8 mouse cellular contexts compared by ENCODE assay signal in the genomic region with DNA sequence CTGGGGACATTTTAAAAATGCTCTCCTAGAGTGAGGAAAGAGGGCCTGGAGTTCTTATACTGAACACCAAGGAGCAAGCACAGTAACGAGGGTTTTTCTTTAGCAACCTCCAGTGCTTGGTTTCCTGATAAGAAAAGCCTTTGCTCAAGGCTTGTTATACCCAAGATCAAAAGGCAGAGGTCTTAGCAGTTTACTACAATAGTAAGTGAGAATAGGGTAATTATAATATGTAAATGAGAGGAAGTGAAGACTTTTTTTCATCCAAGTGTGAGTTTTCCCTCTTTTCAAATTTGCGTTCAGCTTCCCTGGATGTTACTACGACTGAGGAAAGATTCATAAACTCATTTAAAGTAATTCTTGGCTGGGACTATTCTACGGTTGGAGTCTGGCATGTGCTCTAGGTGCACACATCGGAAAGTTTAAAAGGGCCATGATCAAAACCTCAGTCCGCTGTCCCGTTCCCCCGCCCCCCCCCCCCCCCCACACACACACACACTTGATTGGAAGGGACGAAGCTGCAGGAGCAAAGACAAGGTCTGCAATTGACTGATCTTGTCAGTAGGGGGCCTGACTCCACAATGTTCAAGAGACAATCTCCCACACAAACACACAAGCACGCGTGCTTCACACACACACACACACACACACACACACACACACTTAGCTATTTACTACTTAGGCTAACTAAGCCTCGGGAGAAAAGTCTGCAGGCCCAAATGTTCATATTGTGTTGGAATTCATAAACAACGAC. TPM values are rescaled to one million over a fixed set of nuclear protein-coding genes. Genes with fewer than 3 reads are reported as not detected.
DNase-seq lines count a peak whose midpoint lies in the region; ATAC-seq and TF ChIP-seq lines count a peak whose summit lies in the region.

No protein-coding gene starts in this region.

- DNase-seq in ovary, postnatal 36 days (ENCODE audit: low spot score), result peak; percentile 38
- DNase-seq in ovary, postnatal 14 days (ENCODE audit: low spot score), result no peak
- DNase-seq in cerebellum, adult 11-12 months, result peak; percentile 78
- DNase-seq in heart, postnatal 36 days, result peak; percentile 60 to 68
- peak; percentile 56 to 89 for DNase-seq in layer of hippocampus, adult 18-20 months (ENCODE audit: low spot score in 2 of 2)
- DNase-seq in lung, embryonic 14.5 days, result peak; percentile 86

- peak overlapping the region; percentile 100 for H3K4me2 ChIP-seq in forebrain, embryonic 15.5 days (replicated peaks)
- peak overlapping the region; percentile 90 for H3K4me2 ChIP-seq in lung, embryonic 14.5 days
- peak overlapping the region; percentile 99 for H3K4me2 ChIP-seq in neural tube, embryonic 15.5 days

- peaks cover 17% of the 10 kb centered on the region for H3K27me3 ChIP-seq in forebrain, embryonic 15.5 days
- peaks cover 17% of the 10 kb centered on the region for H3K27me3 ChIP-seq in lung, embryonic 14.5 days (ENCODE audit: insufficient read depth, low read length)
- H3K27me3 ChIP-seq in neural tube, embryonic 15.5 days (replicated peaks), result peaks cover 45% of the 10 kb centered on the region

- intact Hi-C loops in heart, postnatal 36 days (cut with DNase I), result loop anchor here (2.0 to 10.0 kb wide), 4 partner anchors 121 to 737 kb away; no protein-coding TSS in a partner anchor

- ATAC-seq in forebrain, embryonic 15.5 days (replicated peaks), result no peak
- ATAC-seq in lung, embryonic 14.5 days (ENCODE audit: insufficient read depth), result no peak
- ATAC-seq in neural tube, embryonic 15.5 days (ENCODE audit: low FRiP score), result no peak

- WGBS in forebrain, embryonic 15.5 days, result 3% methylated on average over 13 of the region's 13 CpGs
- WGBS in lung, embryonic 14.5 days, result 5% methylated on average over 13 of the region's 13 CpGs
- 5% methylated on average over 13 of the region's 13 CpGs for WGBS in neural tube, embryonic 15.5 days

- H3K36me3 ChIP-seq in forebrain, embryonic 15.5 days, result no peaks in the 10 kb centered on the region
- 0 out of 2 replicates have a peak, but pooled peaks cover 7% of the 10 kb centered on the region for H3K36me3 ChIP-seq in lung, embryonic 14.5 days (ENCODE audit: insufficient read depth)
- H3K36me3 ChIP-seq in neural tube, embryonic 15.5 days, result no peaks in the 10 kb centered on the region

- H3K27ac ChIP-seq in forebrain, embryonic 15.5 days (replicated peaks), result peak overlapping the region; percentile 48
- H3K27ac ChIP-seq in lung, embryonic 14.5 days (ENCODE audit: low read depth), result peak overlapping the region; percentile 83
- peak overlapping the region; percentile 70; the same call in 1 of the 2 replicates for H3K27ac ChIP-seq in neural tube, embryonic 15.5 days (replicated peaks)

- peak overlapping the region; percentile 62 for H3K9ac ChIP-seq in forebrain, embryonic 15.5 days (replicated peaks)
- peak overlapping the region; percentile 65 for H3K9ac ChIP-seq in lung, embryonic 14.5 days
- H3K9ac ChIP-seq in neural tube, embryonic 15.5 days (replicated peaks), result no peak overlapping the region

- peaks cover 30% of the 10 kb centered on the region for H3K4me1 ChIP-seq in forebrain, embryonic 15.5 days
- H3K4me1 ChIP-seq in lung, embryonic 14.5 days (ENCODE audit: insufficient read depth), result 0 out of 2 replicates have a peak, but pooled peaks cover 3% of the 10 kb centered on the region
- H3K4me1 ChIP-seq in neural tube, embryonic 15.5 days, result peaks cover 40% of the 10 kb centered on the region

- TF ChIP-seq CTCF in lung, embryonic 14.5 days (IDR thresholded peaks at IDR 0.05; ENCODE audit: low read depth), result peak; percentile 66

- H3K9me3 ChIP-seq in forebrain, embryonic 15.5 days, result no peaks in the 10 kb centered on the region
- peaks cover under 1% of the 10 kb centered on the region; the same call in 1 of the 2 replicates for H3K9me3 ChIP-seq in lung, embryonic 14.5 days (ENCODE audit: low read depth, low read length)
- no peaks in the 10 kb centered on the region for H3K9me3 ChIP-seq in neural tube, embryonic 15.5 days (replicated peaks)

- peak overlapping the region; percentile 73 for H3K4me3 ChIP-seq in forebrain, embryonic 15.5 days
- H3K4me3 ChIP-seq in lung, embryonic 14.5 days (ENCODE audit: low read depth, low read length), result peak overlapping the region; percentile 73
- peak overlapping the region; percentile 81 for H3K4me3 ChIP-seq in neural tube, embryonic 15.5 days (replicated peaks)

RNA-seq across cellular contexts. Expression of a gene that starts 6.4 kb away (rescaled TPM):
- polyA plus RNA-seq in forebrain, embryonic 15.5 days (2015; fragmentation: Nextera tagmentation; extraction: Ambion mirVana), result 22.2 and 31.9 TPM in 2 replicates
- total RNA-seq in heart, postnatal 36 days (2021), result 1 to 10 TPM; 1.2 to 4.5 TPM
- total RNA-seq in layer of hippocampus, adult 18-20 months (2021), result 10 to 100 TPM; 71.6 to 74.3 TPM
- 5.1 and 5.9 TPM in 2 replicates for polyA plus RNA-seq in lung, embryonic 14.5 days (2014; fragmentation: Nextera tagmentation; extraction: Ambion mirVana)
- 16.8 and 21.0 TPM in 2 replicates for polyA plus RNA-seq in neural tube, embryonic 15.5 days (2015; fragmentation: Nextera tagmentation; extraction: Ambion mirVana)
